Mouse (Mus musculus): ENCODE measurements around the gene Fbxo6. TPM values are rescaled to one million over a fixed set of nuclear protein-coding genes. Genes with fewer than 3 reads are reported as not detected.

Fbxo6 gene
- polyA plus RNA-seq, 1 experiment: 34.0 TPM

DNA sequence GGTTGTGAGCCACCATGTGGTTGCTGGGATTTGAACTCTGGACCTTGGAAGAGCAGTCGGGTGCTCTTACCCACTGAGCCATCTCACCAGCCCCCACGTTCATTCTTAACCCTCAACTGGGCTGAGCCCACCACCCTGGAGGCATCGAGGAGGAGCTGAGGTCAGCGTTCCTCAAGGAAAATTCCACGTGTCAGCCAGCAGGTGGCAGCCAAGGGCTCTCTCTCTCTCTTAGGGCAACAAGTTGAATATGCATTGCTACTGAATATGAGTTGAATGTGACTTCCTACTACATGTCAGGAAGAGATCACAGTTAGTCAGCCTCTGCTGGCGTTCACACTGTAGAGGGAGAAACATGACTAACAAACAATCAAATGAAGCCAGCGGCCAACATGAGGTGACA, 16.3 kb upstream of the Fbxo6 start:
- no peak overlapping the region for H3K27ac ChIP-seq (ENCODE audit: insufficient read depth, low read length)
- peaks cover under 1% of the 10 kb centered on the region; the same call in 1 of the 2 replicates for H3K27me3 ChIP-seq (ENCODE audit: control insufficient read depth, insufficient read depth, low read length)
- H3K4me3 ChIP-seq (replicated peaks; ENCODE audit: insufficient read depth, low read depth, low read length): no peak overlapping the region
- peaks cover 3% of the 10 kb centered on the region; the same call in 1 of the 2 replicates for H3K4me1 ChIP-seq (ENCODE audit: control insufficient read depth, insufficient read depth, low read length)
- peak; percentile 61 to 66 for DNase-seq
- peak; percentile 87 for TF ChIP-seq CTCF (IDR thresholded peaks at IDR 0.05; ENCODE audit: borderline replicate concordance, insufficient read depth, low read depth, low read length)
- no peak for TF ChIP-seq POLR2A (IDR thresholded peaks at IDR 0.05; ENCODE audit: borderline replicate concordance, insufficient read depth, low read length)
- 23% methylated on average over 7 of the region's 7 CpGs for WGBS

DNA sequence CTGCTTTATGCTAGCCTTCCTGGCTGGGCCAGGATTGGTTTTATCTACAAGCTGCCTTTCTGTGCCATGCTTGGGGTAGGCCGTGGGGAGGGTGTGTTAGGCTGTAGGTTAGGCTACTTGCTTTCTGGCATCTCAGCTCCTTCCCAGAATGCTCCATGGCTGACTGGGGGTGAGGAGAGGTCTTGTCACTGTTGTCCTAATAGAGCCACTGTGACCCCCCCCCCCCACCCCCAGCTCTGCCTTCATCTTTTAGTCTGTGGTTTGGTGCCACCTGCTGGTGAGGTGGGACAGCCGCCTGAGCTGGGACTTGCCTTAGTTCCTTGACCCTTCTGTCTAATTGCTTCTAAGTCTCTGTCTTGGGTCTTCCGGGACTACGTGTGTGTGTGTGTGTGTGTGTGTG, 15.0 kb upstream of the Fbxo6 start:
- peaks cover 3% of the 10 kb centered on the region; the same call in 1 of the 2 replicates for H3K4me1 ChIP-seq (ENCODE audit: control insufficient read depth, insufficient read depth, low read length)
- 11% methylated on average over 4 of the region's 4 CpGs for WGBS
- peak overlapping the region; percentile 51 for H3K4me3 ChIP-seq (replicated peaks; ENCODE audit: insufficient read depth, low read depth, low read length)
- DNase-seq: peak; percentile 66 to 77
- no peaks in the 10 kb centered on the region for H3K27me3 ChIP-seq (ENCODE audit: control insufficient read depth, insufficient read depth, low read length)
- no peak overlapping the region for H3K27ac ChIP-seq (ENCODE audit: insufficient read depth, low read length)
- TF ChIP-seq POLR2A (IDR thresholded peaks at IDR 0.05; ENCODE audit: borderline replicate concordance, insufficient read depth, low read length) (no peak), CTCF (IDR thresholded peaks at IDR 0.05; ENCODE audit: borderline replicate concordance, insufficient read depth, low read depth, low read length) (peak; percentile 66)

DNA sequence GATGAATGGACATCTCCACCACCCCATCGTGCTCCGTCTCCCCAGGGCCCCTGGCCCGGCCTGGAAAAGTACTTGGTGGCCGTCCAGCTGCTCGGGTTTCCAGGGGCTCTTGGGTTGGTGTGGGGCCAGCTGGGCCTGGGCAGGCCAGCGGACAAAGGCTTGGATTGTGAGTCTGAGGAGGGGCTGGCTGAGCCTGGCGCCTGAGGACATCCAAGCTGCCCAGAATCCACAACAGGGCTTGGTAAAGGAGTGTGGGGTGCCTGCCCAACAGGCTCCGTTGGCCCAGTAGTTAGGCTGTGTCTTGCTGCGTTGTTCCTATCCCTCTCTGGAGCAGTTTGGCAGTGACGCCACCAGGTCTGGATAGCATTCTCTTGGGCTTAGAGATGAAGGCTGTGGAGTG, 14.5 kb upstream of the Fbxo6 start:
- no peak overlapping the region for H3K27ac ChIP-seq (ENCODE audit: insufficient read depth, low read length)
- no peaks in the 10 kb centered on the region for H3K27me3 ChIP-seq (ENCODE audit: control insufficient read depth, insufficient read depth, low read length)
- no peak for TF ChIP-seq CTCF (IDR thresholded peaks at IDR 0.05; ENCODE audit: borderline replicate concordance, insufficient read depth, low read depth, low read length)
- WGBS: 15% methylated on average over 10 of the region's 10 CpGs
- DNase-seq: peak; percentile 61 to 75
- H3K4me3 ChIP-seq (replicated peaks; ENCODE audit: insufficient read depth, low read depth, low read length): peak overlapping the region; percentile 22
- H3K4me1 ChIP-seq (ENCODE audit: control insufficient read depth, insufficient read depth, low read length): peaks cover 3% of the 10 kb centered on the region; the same call in 1 of the 2 replicates

DNA sequence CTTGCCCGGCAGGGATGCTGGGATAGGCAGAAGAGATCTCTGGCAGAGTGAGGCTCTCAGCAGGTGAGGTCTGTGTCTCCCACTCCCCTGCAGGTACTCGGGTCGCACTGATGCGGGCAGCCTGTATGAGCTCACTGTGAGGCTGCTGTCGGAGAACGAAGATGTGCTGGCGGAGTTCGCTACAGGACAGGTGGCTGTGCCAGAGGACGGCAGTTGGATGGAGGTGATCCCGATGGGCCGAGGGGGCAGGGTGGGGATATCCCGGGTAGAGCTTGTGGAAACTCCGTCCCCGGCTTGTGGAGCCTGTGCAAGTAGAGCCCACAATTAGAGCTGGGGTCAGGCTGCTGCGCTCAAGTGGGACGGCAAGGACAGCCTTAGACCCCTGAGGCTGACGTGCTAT, 13.6 kb upstream of the Fbxo6 start:
- H3K4me3 ChIP-seq (replicated peaks; ENCODE audit: insufficient read depth, low read depth, low read length): no peak overlapping the region
- no peak overlapping the region for H3K27ac ChIP-seq (ENCODE audit: insufficient read depth, low read length)
- H3K27me3 ChIP-seq (ENCODE audit: control insufficient read depth, insufficient read depth, low read length): no peaks in the 10 kb centered on the region
- DNase-seq: peak in 1 of 2 experiments; percentile 31
- WGBS: 26% methylated on average over 17 of the region's 17 CpGs
- no peak for TF ChIP-seq POLR2A (IDR thresholded peaks at IDR 0.05; ENCODE audit: borderline replicate concordance, insufficient read depth, low read length)
- no peak for TF ChIP-seq CTCF (IDR thresholded peaks at IDR 0.05; ENCODE audit: borderline replicate concordance, insufficient read depth, low read depth, low read length)
- peaks cover 3% of the 10 kb centered on the region; the same call in 1 of the 2 replicates for H3K4me1 ChIP-seq (ENCODE audit: control insufficient read depth, insufficient read depth, low read length)

DNA sequence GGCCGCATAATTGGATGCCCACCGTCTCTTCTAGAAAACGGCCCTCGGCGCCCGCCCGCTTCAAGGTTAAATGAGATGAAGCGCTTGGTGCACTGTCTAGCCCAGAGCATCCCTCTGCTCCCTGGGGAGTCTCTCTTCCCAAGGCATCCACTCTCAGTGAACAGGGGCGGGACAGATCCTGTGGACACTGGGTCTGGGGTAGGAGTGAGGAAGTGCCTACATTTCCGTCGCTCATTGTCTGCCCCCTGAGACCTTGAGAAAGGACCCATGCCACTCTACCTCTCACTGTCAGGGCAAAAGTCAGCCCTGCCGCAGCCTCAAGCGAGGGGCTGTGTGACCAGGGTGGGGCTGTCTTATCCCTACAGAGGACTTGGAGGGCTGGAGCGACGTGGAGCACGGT, 12.5 kb upstream of the Fbxo6 start:
- peak in 1 of 2 experiments; percentile 23 for DNase-seq
- Histone ChIP-seq H3K27me3 (ENCODE audit: control insufficient read depth, insufficient read depth, low read length) (no peaks in the 10 kb centered on the region), H3K4me3 (replicated peaks; ENCODE audit: insufficient read depth, low read depth, low read length) (no peak overlapping the region), H3K4me1 (ENCODE audit: control insufficient read depth, insufficient read depth, low read length) (peaks cover 3% of the 10 kb centered on the region; the same call in 1 of the 2 replicates), H3K27ac (ENCODE audit: insufficient read depth, low read length) (no peak overlapping the region)
- 23% methylated on average over 16 of the region's 16 CpGs for WGBS
- no peak for TF ChIP-seq CTCF (IDR thresholded peaks at IDR 0.05; ENCODE audit: borderline replicate concordance, insufficient read depth, low read depth, low read length)
- no peak for TF ChIP-seq POLR2A (IDR thresholded peaks at IDR 0.05; ENCODE audit: borderline replicate concordance, insufficient read depth, low read length)

DNA sequence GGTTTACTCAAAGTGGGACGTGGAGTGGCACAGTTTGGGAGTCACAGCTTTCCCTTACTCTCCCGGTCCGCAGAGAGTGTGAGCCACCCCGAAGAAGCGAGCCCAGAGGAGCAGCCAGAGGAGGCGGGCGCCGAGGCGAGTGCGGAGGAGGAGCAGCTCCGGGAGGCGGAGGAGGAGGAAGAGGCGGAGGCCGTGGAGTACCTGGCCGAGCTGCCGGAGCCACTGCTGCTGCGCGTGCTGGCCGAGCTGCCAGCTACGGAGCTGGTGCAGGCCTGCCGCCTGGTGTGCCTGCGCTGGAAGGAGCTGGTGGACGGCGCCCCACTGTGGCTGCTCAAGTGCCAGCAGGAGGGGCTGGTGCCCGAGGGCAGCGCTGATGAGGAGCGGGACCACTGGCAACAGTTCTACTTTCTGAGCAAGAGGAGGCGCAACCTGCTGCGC, 12.1 kb upstream of the Fbxo6 start:
- 4% methylated on average over 28 of the region's 29 CpGs for WGBS
- peak; percentile 68 to 73 for DNase-seq
- H3K27ac ChIP-seq (ENCODE audit: insufficient read depth, low read length): no peak overlapping the region
- no peaks in the 10 kb centered on the region for H3K27me3 ChIP-seq (ENCODE audit: control insufficient read depth, insufficient read depth, low read length)
- H3K4me3 ChIP-seq (replicated peaks; ENCODE audit: insufficient read depth, low read depth, low read length): peak overlapping the region; percentile 17
- peaks cover 3% of the 10 kb centered on the region; the same call in 1 of the 2 replicates for H3K4me1 ChIP-seq (ENCODE audit: control insufficient read depth, insufficient read depth, low read length)
- TF ChIP-seq CTCF (IDR thresholded peaks at IDR 0.05; ENCODE audit: borderline replicate concordance, insufficient read depth, low read depth, low read length) (peak; percentile 34; the same call in 1 of the 2 replicates), POLR2A (IDR thresholded peaks at IDR 0.05; ENCODE audit: borderline replicate concordance, insufficient read depth, low read length) (no peak)

DNA sequence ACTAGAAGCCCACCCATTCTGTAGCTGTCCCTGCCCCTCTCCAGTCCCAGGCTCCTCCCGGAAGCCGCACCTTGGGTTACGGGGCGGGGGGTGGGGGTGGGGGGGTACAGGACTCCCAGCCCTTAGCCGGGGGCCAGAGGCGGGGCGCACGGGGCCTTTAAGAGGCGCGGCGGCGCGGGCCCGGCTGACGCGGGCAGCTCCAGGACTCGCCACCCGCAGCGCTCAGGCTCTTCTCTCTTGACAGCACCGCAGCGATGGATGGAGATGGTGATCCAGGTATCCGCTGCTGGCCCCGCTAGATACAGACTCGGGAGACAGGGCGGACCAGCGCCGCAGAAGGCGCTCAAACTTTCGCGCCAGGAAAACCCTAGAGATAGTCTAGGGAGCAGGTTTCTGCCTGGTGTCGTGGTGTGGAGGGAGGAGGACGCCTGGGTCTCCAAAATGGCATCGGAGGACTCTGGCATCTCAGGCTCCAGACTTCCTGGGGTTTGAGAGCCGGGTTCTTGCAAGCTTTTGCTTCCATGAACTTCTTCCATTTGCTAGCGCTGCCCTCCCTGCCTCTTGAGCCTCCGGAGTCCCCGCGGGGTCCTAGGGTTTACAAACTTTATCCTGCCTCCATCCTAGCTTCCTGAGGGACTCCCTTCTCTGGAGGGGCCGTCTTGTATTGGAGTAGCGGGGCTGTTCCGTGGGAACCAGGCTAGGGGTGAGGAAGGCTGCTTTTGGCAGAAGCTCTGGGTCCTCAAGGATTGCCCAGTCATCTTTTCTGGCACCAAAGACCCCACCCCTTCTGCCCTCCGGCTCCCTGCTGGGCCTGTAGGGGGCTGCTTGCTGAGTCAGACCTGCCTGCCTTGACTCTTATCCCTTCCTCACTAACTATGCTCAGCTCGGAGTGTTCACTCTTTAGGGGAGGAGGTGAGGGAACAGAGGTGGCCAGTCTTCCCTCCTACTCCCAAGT, 8.8 kb upstream of the Fbxo6 start, which contains the start of the genes Fbxo44 and Fbxo2:
TSS of gene Fbxo44 (minus strand) at position 47 of the 955 bp plus-strand sequence.
TSS of gene Fbxo2 (plus strand) at position 186 of the 955 bp plus-strand sequence.
- 6% methylated on average over 43 of the region's 43 CpGs for WGBS
- Histone ChIP-seq H3K27me3 (ENCODE audit: control insufficient read depth, insufficient read depth, low read length) (no peaks in the 10 kb centered on the region), H3K27ac (ENCODE audit: insufficient read depth, low read length) (peak within 1 kb of the TSS; percentile 83), H3K4me3 (replicated peaks; ENCODE audit: insufficient read depth, low read depth, low read length) (peak within 1 kb of the TSS; percentile 86), H3K4me1 (ENCODE audit: control insufficient read depth, insufficient read depth, low read length) (peaks cover 14% of the 10 kb centered on the region)
- no peak for TF ChIP-seq POLR2A (IDR thresholded peaks at IDR 0.05; ENCODE audit: borderline replicate concordance, insufficient read depth, low read length)
- peak; percentile 70 to 73 for DNase-seq
